Mouse (Mus musculus): ENCODE measurements around the gene Meig1.

The Meig1 gene

DNA sequence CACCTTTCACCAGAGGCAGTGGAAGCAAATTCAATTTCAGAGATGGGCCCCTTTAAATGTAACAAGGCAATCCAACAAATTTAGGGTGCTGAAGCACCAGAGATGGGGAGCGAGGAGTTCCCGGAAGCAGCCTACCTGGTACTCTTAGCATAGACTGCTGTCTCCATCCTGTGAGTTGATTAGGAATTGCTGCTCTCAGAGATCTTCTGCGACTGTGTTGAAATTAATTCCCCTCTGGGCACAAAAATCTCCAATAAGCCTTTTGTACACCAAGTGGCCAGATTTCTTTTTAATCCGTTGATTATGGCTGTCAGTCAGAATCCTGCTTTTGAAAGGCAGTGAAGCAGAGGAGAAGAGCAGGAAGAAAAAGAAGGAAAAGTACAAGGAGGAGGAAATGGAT lies 57.3 kb downstream of the Meig1 start:
- in situ Hi-C loops (cut with MboI; ENCODE audit: unreplicated experiment in 2 of 2): no loop called here

DNA sequence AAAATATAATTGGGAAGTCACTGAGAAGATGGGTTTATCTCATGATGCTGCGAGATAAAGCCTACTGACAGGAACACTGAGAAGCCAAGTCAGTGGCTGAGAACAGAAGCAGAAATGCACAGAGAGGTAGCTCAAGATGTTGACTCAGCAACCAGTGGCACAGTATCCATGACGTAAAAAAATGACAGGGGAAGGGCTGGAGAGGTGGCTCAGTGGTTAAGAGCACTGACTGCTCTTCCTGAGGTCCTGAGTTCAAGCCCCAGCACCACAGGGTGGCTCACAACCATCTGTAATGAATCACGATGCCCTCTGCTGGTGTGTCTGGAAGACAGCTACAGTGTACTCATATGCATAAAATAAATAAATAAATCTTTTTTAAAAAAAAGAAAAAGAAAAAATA lies 61.4 kb downstream of the Meig1 start:
- in situ Hi-C loops (cut with MboI; ENCODE audit: unreplicated experiment in 2 of 2): no loop called here
